Mouse (Mus musculus): ENCODE measurements at regions not wholly inside any gene's neighbourhood (a gene's known extent, or its start where the extent isn't known, plus 50 kb on each side); places are given as distances from the start of the nearest gene placed in this dataset.
A peak's percentile ranks its signal among the peaks of the same experiment; 100 is the strongest.

- DNase-seq (ENCODE audit: inconsistent age in 2 of 2, low spot score in 1 of 2): no peak
These were observed 385.1 kb downstream of the Gm45692 start for GRCm38 (mm10) chr8:26504319-26505035.

- peak; percentile 69 to 95 for DNase-seq (ENCODE audit: inconsistent age in 2 of 2, low spot score in 1 of 2)
These were observed 388.3 kb downstream of the Gm45692 start for GRCm38 (mm10) chr8:26507611-26508070.

- no peak for DNase-seq (ENCODE audit: inconsistent age in 2 of 2, low spot score in 1 of 2)
These were observed 389.9 kb downstream of the Gm45692 start for GRCm38 (mm10) chr8:26509254-26509653.

- no peak for DNase-seq (ENCODE audit: inconsistent age in 2 of 2, low spot score in 1 of 2)
These were observed 393.7 kb downstream of the Gm45692 start for GRCm38 (mm10) chr8:26513001-26513400.

- DNase-seq (ENCODE audit: inconsistent age in 2 of 2, low spot score in 1 of 2): no peak
These were observed 404.9 kb downstream of the Gm45692 start for GRCm38 (mm10) chr8:26524237-26524636.

GRCm38 (mm10) chr8:26526474-26527185 is 407.3 kb downstream of the Gm45692 start:
- DNase-seq (ENCODE audit: inconsistent age in 2 of 2, low spot score in 1 of 2): peak in 1 of 2 experiments; percentile 13

- no peak for DNase-seq (ENCODE audit: inconsistent age in 2 of 2, low spot score in 1 of 2)
These were observed 407.8 kb downstream of the Gm45692 start for GRCm38 (mm10) chr8:26527186-26527580.

- peak in 1 of 2 experiments; percentile 63 for DNase-seq (ENCODE audit: inconsistent age in 2 of 2, low spot score in 1 of 2)
These were observed 410.6 kb downstream of the Gm45692 start for GRCm38 (mm10) chr8:26529921-26530320.

GRCm38 (mm10) chr8:26533444-26534421 is 414.4 kb downstream of the Gm45692 start:
- no peak for DNase-seq (ENCODE audit: inconsistent age in 2 of 2, low spot score in 1 of 2)

- DNase-seq (ENCODE audit: inconsistent age in 2 of 2, low spot score in 1 of 2): no peak
These were observed 416.5 kb downstream of the Gm45692 start for GRCm38 (mm10) chr8:26535816-26536215.

GRCm38 (mm10) chr8:26553691-26554090 is 423.4 kb upstream of the Zfp703 start:
- DNase-seq (ENCODE audit: inconsistent age in 2 of 2, low spot score in 1 of 2): no peak

GRCm38 (mm10) chr8:26559196-26559595 is 417.9 kb upstream of the Zfp703 start:
- peak; percentile 8 to 78 for DNase-seq (ENCODE audit: inconsistent age in 2 of 2, low spot score in 1 of 2)

GRCm38 (mm10) chr8:26563151-26563550 is 414.0 kb upstream of the Zfp703 start:
- no peak for DNase-seq (ENCODE audit: inconsistent age in 2 of 2, low spot score in 1 of 2)

- no peak for DNase-seq (ENCODE audit: inconsistent age in 2 of 2, low spot score in 1 of 2)
These were observed 412.9 kb upstream of the Zfp703 start for GRCm38 (mm10) chr8:26564254-26564653.

GRCm38 (mm10) chr8:26568423-26569060 is 408.6 kb upstream of the Zfp703 start:
- no peak for DNase-seq (ENCODE audit: inconsistent age in 2 of 2, low spot score in 1 of 2)

- DNase-seq (ENCODE audit: inconsistent age in 2 of 2, low spot score in 1 of 2): no peak
These were observed 388.3 kb upstream of the Zfp703 start for GRCm38 (mm10) chr8:26588841-26589240.

- no peak for DNase-seq (ENCODE audit: inconsistent age in 2 of 2, low spot score in 1 of 2)
These were observed 386.4 kb upstream of the Zfp703 start for GRCm38 (mm10) chr8:26590591-26591212.

GRCm38 (mm10) chr8:26591266-26591665 is 385.9 kb upstream of the Zfp703 start:
- no peak for DNase-seq (ENCODE audit: inconsistent age in 2 of 2, low spot score in 1 of 2)

- peak in 1 of 2 experiments; percentile 38 for DNase-seq (ENCODE audit: inconsistent age in 2 of 2, low spot score in 1 of 2)
These were observed 383.4 kb upstream of the Zfp703 start for GRCm38 (mm10) chr8:26593536-26594368.
